Mouse (Mus musculus): ENCODE measurements around the gene Tmem237.

DNA sequence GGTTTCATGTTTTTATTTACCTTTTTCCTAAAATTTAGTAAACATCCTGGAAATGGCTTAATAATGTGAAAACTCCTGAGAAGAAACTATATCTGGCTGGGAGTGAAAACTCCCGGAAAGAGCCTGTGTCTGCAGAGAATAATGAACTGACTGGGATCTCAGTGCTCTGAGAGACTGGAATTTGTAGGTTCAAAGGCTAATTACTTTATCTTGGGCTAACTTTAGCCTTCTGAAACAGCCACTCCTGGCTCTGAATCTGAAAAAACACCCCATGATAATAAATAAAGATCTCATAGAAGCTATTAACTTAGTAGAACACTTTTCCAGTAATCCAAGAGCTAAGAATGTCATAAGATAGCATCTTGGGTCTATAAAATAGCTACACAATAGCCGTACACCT is 48.3 kb upstream of the Tmem237 start:
- TF ChIP-seq CTCF (IDR thresholded peaks at IDR 0.05; ENCODE audit: control insufficient read depth, insufficient read depth, insufficient read length), result no peak
- no peak for TF ChIP-seq USF1 (IDR thresholded peaks at IDR 0.05; ENCODE audit: low read depth)

Data from C2C12 (cell line).